Mouse (Mus musculus) adrenal gland, postnatal 10 days (tissue): Measurements from ENCODE around the gene Eif5a2. TPM values are rescaled to one million over a fixed set of nuclear protein-coding genes. Genes with fewer than 3 reads are reported as not detected.
A peak's percentile ranks its signal among the peaks of the same experiment; 100 is the strongest.

Experiments
- DNase-seq: peaks from one replicate; pipeline ENCODE4 v3.0.0; 2021; ENCODE audit warnings: mixed read lengths
- total RNA-seq, 2 experiments: library from RNA; stranded (reverse); gene quantifications; 2 replicates each; pipeline ENCODE4 v1.2.3; 2021

Eif5a2 gene
- total RNA-seq, 2 experiments from 2014 or later = 2.8 to 3.5 TPM

GRCm38 (mm10) chr3:28808039-28808643, 27.1 kb downstream of the Eif5a2 start:
- DNase-seq = no peak

- DNase-seq = no peak
Observed at GRCm38 (mm10) chr3:28811441-28811840, 30.4 kb downstream of the Eif5a2 start.

- DNase-seq = peak; percentile 8
Observed at GRCm38 (mm10) chr3:28814361-28814760, 33.3 kb downstream of the Eif5a2 start.

- DNase-seq = no peak
Observed at GRCm38 (mm10) chr3:28816010-28816540, 35.0 kb downstream of the Eif5a2 start.

GRCm38 (mm10) chr3:28826272-28826671, 45.2 kb downstream of the Eif5a2 start:
- DNase-seq = no peak

GRCm38 (mm10) chr3:28827605-28828004, 46.5 kb downstream of the Eif5a2 start:
- DNase-seq = no peak

GRCm38 (mm10) chr3:28829454-28829853, 48.4 kb downstream of the Eif5a2 start:
- no peak for DNase-seq

- DNase-seq = no peak
Observed at GRCm38 (mm10) chr3:28836796-28837371, 55.8 kb downstream of the Eif5a2 start.

GRCm38 (mm10) chr3:28841886-28842649, 61.0 kb downstream of the Eif5a2 start:
- DNase-seq = no peak

- DNase-seq = no peak
Observed at GRCm38 (mm10) chr3:28843231-28843630, 62.2 kb downstream of the Eif5a2 start.

GRCm38 (mm10) chr3:28847115-28847514, 66.0 kb downstream of the Eif5a2 start:
- DNase-seq = no peak

Other genes starting within 250 kb of the Eif5a2 start
- gene Slc2a2, start 83.4 kb upstream of the Eif5a2 start, total RNA-seq = 10 to 100 TPM; 16.7 to 50.5 TPM
- 100 to 1,000 TPM; 228 to 260 TPM for gene Rpl22l1, start 24.2 kb downstream of the Eif5a2 start, total RNA-seq
- gene Gm1527, start 111.3 kb downstream of the Eif5a2 start, total RNA-seq = under 1 TPM in 1 of 2 experiments, not detected in 1; 0.12 TPM